Mouse (Mus musculus): ENCODE results near the gene Gatm. TPM values are rescaled to one million over a fixed set of nuclear protein-coding genes. Genes with fewer than 3 reads are reported as not detected.

The Gatm gene
- polyA plus RNA-seq, 1 experiment from 2014 or later = 40.2 TPM

DNA sequence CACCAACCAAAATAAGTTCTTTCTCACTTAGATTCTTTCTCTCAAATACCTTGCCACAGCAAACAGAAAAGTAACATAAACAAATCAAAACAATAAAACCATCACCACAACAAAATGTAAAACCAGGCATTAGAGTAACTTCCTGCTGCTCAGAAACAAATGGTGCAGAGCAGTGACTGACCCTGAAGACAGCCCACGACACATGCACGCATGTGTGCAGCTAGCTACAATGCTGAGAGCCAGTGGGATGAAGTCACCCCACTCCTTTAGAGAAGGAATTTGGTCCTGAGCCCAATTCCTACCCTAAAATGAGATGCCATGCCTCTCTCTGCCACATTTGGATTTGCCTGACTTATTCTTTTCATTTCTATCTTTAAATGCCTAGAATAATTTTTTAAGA, 9.7 kb downstream of the Gatm start:
- Histone ChIP-seq H3K9ac (no peak overlapping the region), H3K4me2 (no peak overlapping the region), H3K36me3 (no peaks in the 10 kb centered on the region), H3K4me1 (no peaks in the 10 kb centered on the region), H3K4me3 (no peak overlapping the region), H3K27me3 (no peaks in the 10 kb centered on the region), H3K9me3 (no peaks in the 10 kb centered on the region), H3K27ac (no peak overlapping the region)
- no peak for ATAC-seq (ENCODE audit: insufficient number of reproducible peaks, low FRiP score, low TSS enrichment, low read depth)
- 63% methylated on average over 2 of the region's 2 CpGs for WGBS

- WGBS = 76% methylated on average over 2 of the region's 2 CpGs
- Histone ChIP-seq H3K27me3 (no peaks in the 10 kb centered on the region), H3K9me3 (no peaks in the 10 kb centered on the region), H3K27ac (no peak overlapping the region), H3K9ac (no peak overlapping the region), H3K4me2 (no peak overlapping the region), H3K36me3 (no peaks in the 10 kb centered on the region), H3K4me3 (no peak overlapping the region), H3K4me1 (no peaks in the 10 kb centered on the region)
- ATAC-seq (ENCODE audit: insufficient number of reproducible peaks, low FRiP score, low TSS enrichment, low read depth) = no peak
Measured at GRCm38 (mm10) chr2:122599736-122600135, 11.4 kb downstream of the Gatm start.

DNA sequence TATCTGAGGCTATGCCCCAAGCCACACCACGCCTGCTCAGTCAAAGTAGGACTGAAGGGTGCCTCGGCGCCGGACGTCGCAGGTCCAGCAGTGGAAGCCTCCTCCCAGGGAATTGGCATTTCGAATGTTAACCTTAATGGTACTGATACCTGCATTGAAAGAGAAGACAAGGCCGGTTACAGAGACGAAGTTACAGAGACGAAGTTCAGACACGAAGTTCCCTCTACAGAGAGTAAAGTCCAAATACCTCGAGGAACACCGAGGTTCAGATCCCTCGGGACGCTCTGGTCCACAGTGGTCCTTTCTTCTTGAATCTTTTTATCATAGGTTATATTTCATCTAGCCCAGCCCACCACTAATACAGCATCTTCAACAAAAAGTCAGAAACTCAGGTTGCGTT, 15.6 kb downstream of the Gatm start:
- Histone ChIP-seq H3K36me3 (no peaks in the 10 kb centered on the region), H3K4me2 (no peak overlapping the region), H3K27me3 (no peaks in the 10 kb centered on the region), H3K9me3 (no peaks in the 10 kb centered on the region), H3K4me1 (no peaks in the 10 kb centered on the region), H3K9ac (no peak overlapping the region), H3K27ac (no peak overlapping the region), H3K4me3 (no peak overlapping the region)
- no peak for ATAC-seq (ENCODE audit: insufficient number of reproducible peaks, low FRiP score, low TSS enrichment, low read depth)
- WGBS = 92% methylated on average over 16 of the region's 16 CpGs

GRCm38 (mm10) chr2:122591213-122591612, 19.9 kb downstream of the Gatm start:
- Histone ChIP-seq H3K27ac (no peak overlapping the region), H3K27me3 (no peaks in the 10 kb centered on the region), H3K4me2 (no peak overlapping the region), H3K4me3 (no peak overlapping the region), H3K9ac (no peak overlapping the region), H3K36me3 (no peaks in the 10 kb centered on the region), H3K9me3 (no peaks in the 10 kb centered on the region), H3K4me1 (no peaks in the 10 kb centered on the region)
- ATAC-seq (ENCODE audit: insufficient number of reproducible peaks, low FRiP score, low TSS enrichment, low read depth) = no peak
- 41% methylated on average over 2 of the region's 2 CpGs for WGBS

- Histone ChIP-seq H3K27me3 (no peaks in the 10 kb centered on the region), H3K36me3 (no peaks in the 10 kb centered on the region), H3K27ac (no peak overlapping the region), H3K9me3 (no peaks in the 10 kb centered on the region), H3K9ac (no peak overlapping the region), H3K4me2 (no peak overlapping the region), H3K4me1 (no peaks in the 10 kb centered on the region), H3K4me3 (no peak overlapping the region)
- no peak for ATAC-seq (ENCODE audit: insufficient number of reproducible peaks, low FRiP score, low TSS enrichment, low read depth)
- WGBS = 56% methylated on average over 1 of the region's 1 CpGs
Measured at GRCm38 (mm10) chr2:122590351-122590750, 20.8 kb downstream of the Gatm start.

- 74% methylated on average over 8 of the region's 8 CpGs for WGBS
- no peak for ATAC-seq (ENCODE audit: insufficient number of reproducible peaks, low FRiP score, low TSS enrichment, low read depth)
Measured at GRCm38 (mm10) chr2:122587861-122588519, 23.1 kb downstream of the Gatm start.

GRCm38 (mm10) chr2:122586258-122586657, 24.8 kb downstream of the Gatm start:
- Histone ChIP-seq H3K4me2 (no peak overlapping the region), H3K4me1 (no peaks in the 10 kb centered on the region), H3K9ac (no peak overlapping the region), H3K36me3 (no peaks in the 10 kb centered on the region), H3K9me3 (no peaks in the 10 kb centered on the region), H3K27me3 (no peaks in the 10 kb centered on the region), H3K4me3 (no peak overlapping the region), H3K27ac (no peak overlapping the region)
- WGBS = 62% methylated on average over 3 of the region's 3 CpGs
- ATAC-seq (ENCODE audit: insufficient number of reproducible peaks, low FRiP score, low TSS enrichment, low read depth) = no peak

More at GRCm38 (mm10) chr2:122587861-122588519, 23.1 kb downstream of the Gatm start:
- H3K9ac ChIP-seq = no peak overlapping the region
- no peaks in the 10 kb centered on the region for H3K27me3 ChIP-seq
- H3K9me3 ChIP-seq = no peaks in the 10 kb centered on the region
- no peaks in the 10 kb centered on the region for H3K4me1 ChIP-seq
- H3K4me2 ChIP-seq = no peak overlapping the region
- H3K27ac ChIP-seq = no peak overlapping the region
- H3K36me3 ChIP-seq = no peaks in the 10 kb centered on the region
- no peak overlapping the region for H3K4me3 ChIP-seq

- H3K36me3 ChIP-seq = no peaks in the 10 kb centered on the region
- no peak overlapping the region for H3K4me3 ChIP-seq
- no peak for ATAC-seq (ENCODE audit: insufficient number of reproducible peaks, low FRiP score, low TSS enrichment, low read depth)
- H3K4me2 ChIP-seq = no peak overlapping the region
- no peaks in the 10 kb centered on the region for H3K4me1 ChIP-seq
- H3K9ac ChIP-seq = no peak overlapping the region
- no peak overlapping the region for H3K27ac ChIP-seq
- 92% methylated on average over 3 of the region's 3 CpGs for WGBS
- H3K27me3 ChIP-seq = no peaks in the 10 kb centered on the region
- no peaks in the 10 kb centered on the region for H3K9me3 ChIP-seq
Measured at GRCm38 (mm10) chr2:122582324-122582723, 28.8 kb downstream of the Gatm start.

- Histone ChIP-seq H3K4me1 (no peaks in the 10 kb centered on the region), H3K36me3 (no peaks in the 10 kb centered on the region), H3K4me2 (no peak overlapping the region), H3K27me3 (no peaks in the 10 kb centered on the region), H3K9ac (no peak overlapping the region), H3K9me3 (no peaks in the 10 kb centered on the region), H3K4me3 (no peak overlapping the region), H3K27ac (peak overlapping the region; percentile 57)
- ATAC-seq (ENCODE audit: insufficient number of reproducible peaks, low FRiP score, low TSS enrichment, low read depth) = no peak
- WGBS = 49% methylated on average over 3 of the region's 3 CpGs
Measured at GRCm38 (mm10) chr2:122581361-122582017, 29.6 kb downstream of the Gatm start.

DNA sequence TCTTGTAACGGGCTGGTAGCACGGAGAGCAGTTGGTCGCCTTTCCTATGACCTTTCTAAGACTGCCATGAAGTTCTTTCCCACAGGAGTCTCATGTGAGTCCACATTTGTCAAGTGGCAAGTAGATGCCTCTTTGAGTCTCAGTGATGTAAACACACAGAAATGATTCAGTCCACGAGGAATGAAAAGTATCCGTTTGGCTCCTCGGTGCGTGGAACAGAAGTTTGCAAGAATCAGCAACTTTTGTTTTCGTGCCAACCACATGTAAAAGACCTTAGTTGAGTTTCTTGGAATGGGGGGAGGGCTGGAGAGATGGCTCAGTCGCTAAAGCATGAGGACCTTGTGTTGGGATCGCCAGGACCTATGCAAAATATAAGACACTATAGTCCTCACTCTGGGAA, 30.7 kb downstream of the Gatm start:
- no peaks in the 10 kb centered on the region for H3K36me3 ChIP-seq
- no peak overlapping the region for H3K4me2 ChIP-seq
- H3K9ac ChIP-seq = no peak overlapping the region
- H3K27ac ChIP-seq = no peak overlapping the region
- no peak for ATAC-seq (ENCODE audit: insufficient number of reproducible peaks, low FRiP score, low TSS enrichment, low read depth)
- no peaks in the 10 kb centered on the region for H3K27me3 ChIP-seq
- no peak overlapping the region for H3K4me3 ChIP-seq
- H3K4me1 ChIP-seq = no peaks in the 10 kb centered on the region
- H3K9me3 ChIP-seq = no peaks in the 10 kb centered on the region
- WGBS = 68% methylated on average over 10 of the region's 10 CpGs

DNA sequence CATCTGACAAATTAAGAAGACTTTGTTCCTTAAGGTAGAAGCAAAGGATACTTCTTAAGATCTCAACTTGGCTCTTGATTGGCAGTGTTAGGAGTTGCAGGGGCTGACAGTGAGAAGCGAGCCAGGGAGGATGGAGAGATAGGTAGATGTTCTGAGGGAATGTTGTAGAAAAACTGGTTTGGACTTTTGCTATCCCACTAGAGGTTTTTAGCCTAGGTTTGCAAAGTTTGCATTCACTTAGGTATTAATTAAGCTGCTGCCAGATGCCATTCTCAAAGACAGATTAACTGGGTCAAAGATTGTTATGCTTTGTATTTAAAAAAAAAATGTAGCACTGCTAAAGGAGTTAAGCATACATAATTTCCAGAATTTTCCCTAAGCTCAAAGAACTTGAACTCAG, 33.8 kb downstream of the Gatm start:
- H3K27me3 ChIP-seq = no peaks in the 10 kb centered on the region
- 70% methylated on average over 1 of the region's 1 CpGs for WGBS
- no peak overlapping the region for H3K4me2 ChIP-seq
- no peak overlapping the region for H3K9ac ChIP-seq
- no peak for ATAC-seq (ENCODE audit: insufficient number of reproducible peaks, low FRiP score, low TSS enrichment, low read depth)
- no peaks in the 10 kb centered on the region for H3K4me1 ChIP-seq
- H3K27ac ChIP-seq = no peak overlapping the region
- H3K9me3 ChIP-seq = no peaks in the 10 kb centered on the region
- no peak overlapping the region for H3K4me3 ChIP-seq
- no peaks in the 10 kb centered on the region for H3K36me3 ChIP-seq

DNA sequence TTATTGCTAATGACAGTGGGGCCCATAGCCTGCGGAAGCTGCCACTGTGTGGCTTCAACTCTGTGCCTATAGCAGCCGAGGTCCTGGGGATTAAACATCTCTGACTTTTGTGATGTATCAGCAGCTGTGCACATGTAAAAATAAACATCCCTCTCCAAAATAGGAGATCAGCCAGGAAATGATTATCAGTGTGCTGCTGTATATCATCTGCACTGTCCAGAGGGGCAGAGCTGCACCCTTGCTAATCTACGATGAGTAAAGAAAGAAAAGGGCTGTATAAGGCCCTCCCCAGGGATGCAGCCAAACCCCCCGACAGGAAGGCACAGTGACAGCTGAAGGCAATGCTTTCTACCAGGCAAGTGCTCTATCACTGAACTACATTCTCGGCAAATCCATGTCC, 34.8 kb downstream of the Gatm start:
- Histone ChIP-seq H3K27me3 (no peaks in the 10 kb centered on the region), H3K27ac (no peak overlapping the region), H3K36me3 (no peaks in the 10 kb centered on the region), H3K4me2 (no peak overlapping the region), H3K4me3 (no peak overlapping the region), H3K4me1 (no peaks in the 10 kb centered on the region), H3K9ac (no peak overlapping the region), H3K9me3 (no peaks in the 10 kb centered on the region)
- 29% methylated on average over 5 of the region's 5 CpGs for WGBS
- no peak for ATAC-seq (ENCODE audit: insufficient number of reproducible peaks, low FRiP score, low TSS enrichment, low read depth)

All from limb, embryonic 15.5 days (tissue).